Mouse (Mus musculus) cerebellum, postnatal 25 days (tissue): ENCODE data around the gene Dnmbp.
"Not testable (repeated sequence)": the region's sequence is repeated elsewhere in the genome, so short reads cannot be mapped to it uniquely, and the experiment has no call there.

ENCODE experiments used
- DNase-seq, 2 experiments: peaks; one replicate each; pipeline ENCODE4 v3.0.0; 2021; ENCODE audit warnings: mixed read lengths in 2 of 2

Dnmbp gene

DNA sequence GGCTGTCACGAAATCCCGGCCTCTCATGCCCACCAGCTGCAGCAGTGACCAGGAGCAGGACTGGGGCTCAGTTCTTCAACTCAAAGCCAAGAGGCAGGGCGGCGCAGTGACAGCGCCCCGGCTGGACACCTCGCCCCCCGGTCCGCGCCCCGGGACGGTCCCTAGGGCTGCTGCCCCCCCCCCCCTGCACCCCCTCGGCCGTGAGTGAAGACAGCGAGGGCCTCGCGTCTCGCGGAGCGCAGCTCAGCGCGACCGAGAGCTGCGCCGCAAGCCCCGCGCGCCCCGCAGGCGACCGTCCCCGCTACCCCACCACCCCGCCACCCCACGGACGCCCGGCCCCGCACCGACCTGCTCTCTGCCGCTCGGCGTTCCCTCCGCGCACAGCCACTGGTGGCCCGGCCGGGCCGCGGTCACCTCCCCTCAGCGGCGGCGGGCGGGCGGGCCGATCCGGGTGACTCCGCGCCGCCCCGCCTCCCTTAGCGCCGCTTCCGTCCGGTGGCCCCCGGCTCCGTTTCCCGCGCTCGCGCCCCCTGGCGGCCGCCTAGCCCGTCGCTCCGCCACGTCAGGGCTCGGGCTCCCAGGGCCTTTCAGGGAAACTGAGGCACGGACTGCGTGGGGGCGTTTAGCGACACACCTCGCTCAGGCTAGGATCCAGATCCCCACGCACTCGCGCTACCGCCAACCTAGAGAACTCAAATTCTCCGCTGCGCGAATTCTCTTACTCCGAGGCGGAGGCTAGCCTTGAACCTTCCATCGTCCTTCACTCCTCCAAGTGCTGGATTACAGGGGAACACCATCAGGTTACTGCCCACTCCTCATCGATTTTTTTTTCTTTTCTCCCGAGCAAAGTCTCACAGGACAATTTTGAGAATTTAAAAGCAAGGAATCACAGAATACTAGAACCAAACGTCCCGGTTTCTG is at the start of gene Dnmbp:
Gene Dnmbp (minus strand): TSS at position 423 of the 921 bp plus-strand sequence.
- peak; percentile 87 to 95 for DNase-seq

DNA sequence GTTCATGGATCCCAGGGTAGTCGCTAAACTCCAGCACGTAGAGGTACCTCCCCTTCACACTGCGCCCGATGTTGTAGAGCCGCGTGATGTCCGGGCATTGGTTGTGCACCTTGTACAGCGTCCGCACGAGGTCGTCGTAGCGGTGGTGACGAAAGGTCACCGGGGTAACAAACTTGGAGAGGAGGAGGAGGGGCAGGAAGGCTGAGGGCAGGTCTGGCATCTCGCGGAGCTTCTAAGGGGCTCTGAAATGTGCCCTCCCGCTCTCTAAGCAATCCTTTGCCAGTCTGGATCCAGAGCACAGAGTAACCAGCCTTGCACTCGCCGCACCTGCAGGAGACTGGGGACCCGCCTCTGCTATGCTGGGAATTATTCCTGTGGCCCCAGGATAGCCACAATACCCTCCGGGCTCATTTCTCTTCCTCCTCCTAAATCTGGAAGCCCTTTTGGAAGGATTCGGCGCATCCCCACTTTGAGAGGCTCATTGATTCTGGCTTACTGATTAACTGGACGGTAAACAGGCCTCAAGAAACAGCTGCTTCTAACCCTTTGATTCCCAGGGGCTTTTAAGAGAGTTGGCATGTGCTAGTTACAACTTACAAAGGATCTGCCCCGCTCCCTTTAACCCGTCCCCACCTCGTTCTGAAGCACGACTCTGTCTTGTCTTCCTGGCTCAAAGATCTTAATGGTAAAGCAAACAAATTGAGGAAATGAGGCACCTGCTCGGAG is 46.2 kb upstream of the Dnmbp start, which contains the start of gene Cpn1:
Gene Cpn1 (minus strand): TSS at position 488 of the 726 bp plus-strand sequence.
- no peak for DNase-seq

DNA sequence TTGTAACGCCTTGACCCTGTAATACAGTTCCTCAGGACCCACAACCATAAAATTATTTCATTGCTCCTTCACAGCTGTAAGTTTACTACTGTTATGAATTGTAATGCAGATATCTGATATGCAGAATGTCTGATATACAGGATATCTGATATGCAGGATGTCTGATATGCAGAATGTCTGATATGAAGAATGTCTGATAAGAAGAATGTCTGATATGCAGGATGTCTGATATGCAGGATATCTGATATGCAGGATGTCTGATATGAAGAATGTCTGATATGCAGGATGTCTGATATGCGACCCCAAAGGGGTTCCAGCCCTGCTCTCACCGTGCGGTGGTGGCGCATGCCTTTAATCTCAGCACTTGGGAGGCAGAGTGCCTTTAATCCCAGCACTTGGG is 42.0 kb upstream of the Dnmbp start:
- no peak for DNase-seq

DNA sequence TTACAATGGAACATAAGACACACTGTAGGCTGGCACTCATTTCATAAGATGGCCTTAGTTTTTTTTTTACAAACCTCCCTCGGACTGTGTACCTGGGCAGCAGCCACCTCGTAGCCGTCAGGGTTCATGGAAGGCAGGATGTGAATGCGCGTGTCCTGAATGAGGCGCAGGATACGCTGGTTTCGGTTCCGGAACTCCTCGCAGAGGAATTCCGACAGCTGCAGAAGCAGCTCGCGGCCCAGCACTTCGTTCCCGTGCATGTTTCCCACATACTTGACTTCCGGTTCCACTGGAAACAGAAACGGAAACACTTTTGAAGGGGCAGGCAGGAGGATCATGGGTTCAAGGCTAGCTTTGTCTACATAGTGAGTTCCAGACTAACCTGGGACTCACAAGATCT is 40.7 kb upstream of the Dnmbp start:
- DNase-seq, result no peak

DNA sequence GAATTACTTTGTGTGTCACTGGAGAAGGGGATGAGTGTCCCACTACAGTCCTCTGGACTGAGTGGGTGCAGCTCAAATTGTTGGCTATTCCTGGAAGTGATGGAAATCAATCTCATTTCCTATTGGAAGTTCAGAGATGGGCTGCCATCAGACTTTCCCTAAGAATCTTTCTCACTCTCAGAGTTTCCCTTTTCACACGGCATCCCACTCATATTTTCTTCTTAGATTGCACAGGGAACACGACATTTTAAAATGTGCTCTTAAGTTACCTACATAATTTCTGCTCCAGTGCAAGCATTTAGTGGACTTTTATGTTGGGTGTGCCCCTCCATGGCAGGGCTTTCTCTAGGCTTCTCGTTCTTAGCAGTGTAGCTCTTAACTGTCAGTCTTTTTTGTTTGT is 37.8 kb upstream of the Dnmbp start:
- DNase-seq, result no peak

GRCm38 (mm10) chr19:43976661-43977060 is 36.7 kb upstream of the Dnmbp start:
- DNase-seq, result no peak

GRCm38 (mm10) chr19:43974221-43974620 is 34.2 kb upstream of the Dnmbp start:
- no peak for DNase-seq

GRCm38 (mm10) chr19:43973711-43974110 is 33.7 kb upstream of the Dnmbp start:
- DNase-seq, result no peak

GRCm38 (mm10) chr19:43972129-43972528 is 32.1 kb upstream of the Dnmbp start:
- no peak for DNase-seq

DNA sequence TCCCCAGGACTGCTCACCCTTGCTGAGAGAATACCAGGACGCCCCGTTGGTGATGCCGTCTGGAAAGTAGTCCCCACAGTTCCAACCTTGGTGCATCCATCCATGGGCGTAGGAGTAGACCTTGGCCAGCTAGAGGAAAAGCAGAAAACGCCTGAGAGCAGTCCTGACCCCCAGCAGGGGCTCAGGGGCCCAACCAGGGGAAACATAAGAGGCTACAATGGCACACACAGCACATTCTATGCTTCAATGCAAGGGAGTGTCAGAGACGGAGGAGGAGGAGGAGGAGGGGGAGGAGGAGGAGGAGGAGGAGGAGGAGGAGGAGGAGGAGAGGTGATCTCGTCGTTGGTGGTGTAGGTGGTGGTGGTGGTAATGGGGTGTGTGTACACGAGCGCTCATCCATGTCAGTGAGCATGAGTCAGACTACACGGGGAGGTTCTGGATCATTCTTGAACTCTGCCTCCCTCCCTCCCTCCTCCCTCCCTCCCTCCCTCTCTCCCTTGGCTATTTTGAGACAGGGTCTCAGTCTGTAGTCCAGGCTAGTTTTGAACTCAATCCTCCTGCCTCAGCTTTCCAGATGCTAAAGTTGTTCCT is 28.5 kb upstream of the Dnmbp start:
- no peak for DNase-seq

DNA sequence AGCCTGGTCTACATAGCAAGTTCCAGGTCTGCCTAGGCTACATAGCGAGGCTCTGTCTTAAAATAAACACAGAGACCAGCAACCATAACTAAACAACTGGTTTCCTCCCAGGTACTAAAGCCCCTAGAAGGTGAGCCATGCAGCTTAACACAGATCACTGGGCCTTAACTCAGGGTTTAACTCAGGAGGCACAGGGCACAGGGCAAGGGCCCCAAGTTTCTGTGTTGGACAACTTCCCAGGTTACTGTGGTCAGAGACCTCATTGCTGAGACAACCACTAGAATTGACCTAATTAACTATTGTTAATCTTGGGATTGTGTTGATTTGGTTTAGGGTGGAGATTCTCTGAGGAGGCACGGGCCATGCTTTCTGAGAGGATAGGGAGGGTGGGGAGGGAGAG is 26.5 kb upstream of the Dnmbp start:
- DNase-seq, result no peak

DNA sequence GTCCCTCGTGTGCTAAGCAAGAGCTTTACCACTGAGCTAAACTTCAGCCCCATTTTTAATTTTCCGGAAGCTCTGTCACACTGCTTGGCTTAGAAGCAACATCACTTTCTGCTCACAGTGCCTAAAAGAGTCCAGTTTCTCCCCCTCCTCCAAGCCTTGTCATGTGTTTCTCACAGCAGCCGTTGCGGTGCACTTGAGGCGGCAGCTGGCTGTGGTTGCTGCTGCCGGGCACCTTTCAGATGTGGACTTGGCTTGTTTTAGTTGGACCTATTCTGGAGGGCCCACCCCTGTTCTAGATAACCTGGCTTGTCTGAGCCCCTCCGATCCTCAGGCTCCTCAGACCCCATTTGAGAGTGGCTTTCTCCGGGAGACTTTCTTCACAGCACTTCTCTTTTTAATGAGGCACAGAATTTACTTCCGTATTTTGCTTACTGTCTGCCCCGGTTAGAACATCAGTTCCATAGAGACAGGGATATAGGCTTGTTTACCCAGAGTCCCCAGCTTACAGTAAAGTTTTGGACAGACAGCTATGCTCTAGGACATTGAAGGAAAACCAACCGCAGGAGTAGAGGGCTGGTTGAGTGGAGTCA is 25.6 kb upstream of the Dnmbp start:
- no peak for DNase-seq

DNA sequence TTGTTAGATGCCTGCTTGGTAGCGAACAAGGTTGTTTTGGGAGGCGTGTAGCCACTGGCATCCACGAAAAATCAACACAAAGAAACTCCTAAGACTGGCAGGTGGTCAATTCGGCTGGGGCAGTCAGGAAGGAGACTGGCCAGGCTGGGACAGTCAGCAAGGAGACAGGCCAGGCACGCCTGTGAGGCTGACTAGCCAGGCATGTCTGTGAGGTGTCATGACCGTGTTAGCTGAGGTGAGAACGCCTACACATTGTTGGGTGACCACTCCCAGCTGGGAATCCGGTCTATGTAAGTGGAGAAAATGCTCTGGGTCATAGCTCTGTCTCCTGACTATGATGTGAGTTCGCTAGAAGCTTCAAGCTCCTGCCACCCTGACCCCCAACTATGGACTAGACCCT is 22.8 kb upstream of the Dnmbp start:
- DNase-seq, result no peak

DNA sequence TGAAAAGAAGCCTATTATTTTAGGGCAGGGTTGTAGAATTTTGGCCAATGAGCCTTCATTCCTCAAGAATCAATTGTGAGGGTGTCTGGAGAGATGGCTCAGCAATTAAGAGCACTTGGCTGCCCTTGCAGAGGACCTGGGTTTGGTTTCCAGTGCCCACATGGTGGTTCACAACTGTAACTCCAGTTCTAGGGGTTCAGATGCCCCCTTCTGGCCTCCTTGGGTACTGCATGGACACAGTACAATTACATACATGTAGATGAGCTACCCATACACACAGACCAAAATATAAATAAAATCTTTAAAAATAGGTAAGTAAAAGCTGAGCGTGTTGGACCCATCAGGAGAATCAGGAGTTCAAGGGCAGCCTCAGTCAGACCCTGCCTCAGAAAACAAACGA is 21.2 kb upstream of the Dnmbp start:
- no peak for DNase-seq

DNA sequence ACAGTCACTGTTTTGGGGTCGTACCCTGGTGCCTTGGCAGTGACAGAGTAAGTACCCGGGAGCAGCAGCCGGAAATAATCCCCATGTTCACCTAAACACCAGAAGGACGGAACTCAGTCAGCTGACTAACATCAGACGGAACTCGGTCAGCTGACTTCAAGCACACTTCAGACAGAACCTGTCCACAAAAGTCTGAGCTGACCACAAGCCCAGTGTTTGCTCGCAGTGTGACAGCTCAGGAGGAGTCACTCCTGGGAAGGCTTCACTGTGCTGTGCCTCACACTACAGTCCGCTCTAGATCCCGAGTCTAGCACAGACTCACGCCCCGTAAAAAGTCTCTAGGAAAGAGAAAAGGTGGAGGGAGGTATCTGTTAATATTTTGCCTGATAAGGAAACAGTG is 20.0 kb upstream of the Dnmbp start:
- no peak for DNase-seq

DNA sequence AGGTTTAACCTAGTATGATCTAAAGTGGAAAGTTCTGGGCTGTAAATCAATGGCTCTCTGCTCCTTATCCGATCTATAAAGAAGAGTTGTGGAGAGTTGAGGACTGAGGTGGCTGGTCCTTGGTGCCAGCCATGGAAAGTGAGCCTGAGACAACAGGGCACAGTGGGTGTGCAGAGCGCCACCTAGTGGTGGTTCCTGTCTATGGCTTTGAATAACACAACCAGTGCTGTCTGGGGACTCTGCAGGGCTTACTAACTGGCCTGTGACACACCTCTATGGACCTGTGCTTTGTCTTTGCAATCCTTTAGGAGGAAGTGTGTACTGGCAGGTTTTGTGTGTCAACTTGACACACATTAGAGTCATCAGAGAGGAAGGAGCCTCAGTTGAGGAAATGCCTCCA is 19.2 kb upstream of the Dnmbp start:
- DNase-seq, result peak; percentile 63 to 79

DNA sequence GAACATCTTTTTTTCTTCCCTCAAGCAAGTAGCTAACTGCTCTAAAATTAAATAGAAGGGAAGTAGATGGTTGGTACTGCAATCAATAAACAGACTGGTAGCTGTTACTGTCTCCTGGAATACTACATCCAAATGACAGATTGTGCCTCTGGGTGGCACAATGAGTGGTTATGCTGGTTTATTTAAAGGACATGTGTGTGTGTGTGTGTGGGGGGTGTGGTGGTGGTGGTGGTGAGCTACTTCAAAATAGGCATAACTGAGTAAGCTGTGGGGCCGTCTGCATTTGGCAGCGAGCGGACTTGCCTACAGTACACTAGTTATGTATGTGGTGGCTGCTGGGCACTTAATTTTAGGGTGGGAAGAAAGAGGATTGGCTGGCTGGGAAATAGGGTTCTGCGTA is 17.9 kb upstream of the Dnmbp start:
- no peak for DNase-seq

- no peak for DNase-seq
Measured at GRCm38 (mm10) chr19:43957402-43957801, 17.4 kb upstream of the Dnmbp start.

DNA sequence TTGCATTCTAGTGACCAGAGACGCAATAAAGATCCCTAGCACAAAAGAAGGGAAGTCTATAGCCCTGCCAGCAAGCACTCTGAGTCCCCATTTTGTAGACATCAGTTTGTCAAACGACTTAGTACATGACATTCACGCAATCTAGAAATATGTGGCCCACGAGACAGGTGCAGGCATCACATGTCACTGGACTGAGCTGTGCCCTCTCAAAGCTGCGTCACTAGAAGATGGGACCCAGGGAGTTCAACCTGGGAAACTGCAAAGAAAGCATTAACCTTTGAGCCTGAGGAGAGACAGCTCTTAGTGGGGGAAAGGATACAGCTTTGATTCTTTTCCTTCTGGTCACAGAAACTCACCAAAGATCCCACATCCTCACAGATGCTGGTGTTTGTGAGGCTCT is 15.3 kb upstream of the Dnmbp start:
- no peak for DNase-seq

GRCm38 (mm10) chr19:43954864-43955263 is 14.9 kb upstream of the Dnmbp start:
- no peak for DNase-seq

DNA sequence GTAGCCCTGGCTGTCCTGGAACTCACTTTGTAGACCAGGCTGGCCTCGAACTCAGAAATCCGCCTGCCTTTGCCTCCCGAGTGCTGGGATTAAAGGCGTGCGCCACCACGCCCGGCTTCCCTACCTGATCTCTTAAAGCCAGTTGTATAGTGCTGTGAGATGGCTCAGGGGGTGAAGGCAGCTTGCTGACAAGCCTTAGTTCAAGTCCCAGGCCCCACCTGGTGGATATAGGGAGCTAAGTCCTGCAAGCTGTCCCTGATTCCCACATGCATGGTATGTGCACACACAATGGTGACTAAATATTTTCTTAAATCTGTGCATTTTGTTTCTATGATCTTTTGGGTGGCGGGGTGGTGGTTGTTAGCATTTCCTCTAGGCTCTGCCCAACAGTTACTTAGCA is 12.9 kb upstream of the Dnmbp start:
- not testable (repeated sequence) for DNase-seq

- no peak for DNase-seq
Measured at GRCm38 (mm10) chr19:43949111-43949810, 9.3 kb upstream of the Dnmbp start.

DNA sequence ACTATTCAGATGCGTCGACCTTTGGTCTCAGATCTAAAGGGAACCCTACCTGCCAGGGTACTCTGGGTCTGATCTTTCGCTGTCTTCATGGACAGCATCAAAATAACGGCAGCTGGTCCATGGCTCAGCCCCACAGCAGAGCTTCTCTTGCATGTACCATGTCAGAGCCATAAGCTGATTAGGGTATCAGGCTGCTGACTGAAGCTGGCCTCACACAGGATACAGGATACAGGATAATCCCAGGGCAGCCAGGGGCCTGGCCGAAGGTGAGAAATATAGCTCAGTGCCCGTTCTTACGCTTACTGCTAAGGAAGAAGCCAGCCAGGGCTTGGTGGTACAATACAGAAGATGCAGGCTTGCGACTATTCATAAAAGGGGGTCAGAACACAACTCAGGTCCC is 4.6 kb upstream of the Dnmbp start:
- no peak for DNase-seq
